Mouse (Mus musculus): ENCODE data around the gene Brd4. TPM values are rescaled to one million over a fixed set of nuclear protein-coding genes. Genes with fewer than 3 reads are reported as not detected.

The Brd4 gene
- polyA plus RNA-seq, 1 experiment from 2014 or later, result 81.6 TPM

- no peaks in the 10 kb centered on the region for H3K9me3 ChIP-seq
- H3K4me3 ChIP-seq, result no peak overlapping the region
- no peak overlapping the region for H3K9ac ChIP-seq
- H3K27ac ChIP-seq, result peak overlapping the region; percentile 90
- H3K4me1 ChIP-seq, result peaks cover 42% of the 10 kb centered on the region
- peak overlapping the region; percentile 85; the same call in 1 of the 2 replicates for H3K4me2 ChIP-seq
- H3K36me3 ChIP-seq, result 0 out of 2 replicates have a peak, but pooled peaks cover 6% of the 10 kb centered on the region
- no peaks in the 10 kb centered on the region for H3K27me3 ChIP-seq
- ATAC-seq (ENCODE audit: insufficient number of reproducible peaks, low FRiP score, low TSS enrichment, low read depth), result no peak
Measured at GRCm38 (mm10) chr17:32164780-32165179, 119.7 kb downstream of the Brd4 start.

GRCm38 (mm10) chr17:32163910-32164650 lies 120.4 kb downstream of the Brd4 start:
- H3K4me3 ChIP-seq, result no peak overlapping the region
- WGBS, result 51% methylated on average over 6 of the region's 6 CpGs
- peak overlapping the region; percentile 67 for H3K27ac ChIP-seq
- 0 out of 2 replicates have a peak, but pooled peaks cover 6% of the 10 kb centered on the region for H3K36me3 ChIP-seq
- H3K9ac ChIP-seq, result no peak overlapping the region
- no peaks in the 10 kb centered on the region for H3K9me3 ChIP-seq
- peak; percentile 3; the same call in 1 of the 2 replicates for ATAC-seq (ENCODE audit: insufficient number of reproducible peaks, low FRiP score, low TSS enrichment, low read depth)
- H3K4me1 ChIP-seq, result peaks cover 42% of the 10 kb centered on the region
- 0 out of 2 replicates have a peak overlapping the region, but pooled peaks have one; percentile 19 for H3K4me2 ChIP-seq
- no peaks in the 10 kb centered on the region for H3K27me3 ChIP-seq

- H3K4me3 ChIP-seq, result peak overlapping the region; percentile 46
- no peaks in the 10 kb centered on the region for H3K27me3 ChIP-seq
- WGBS, result 2% methylated on average over 57 of the region's 58 CpGs
- H3K27ac ChIP-seq, result peak overlapping the region; percentile 51; the same call in 1 of the 2 replicates
- H3K9ac ChIP-seq, result peak overlapping the region; percentile 29; the same call in 1 of the 2 replicates
- H3K36me3 ChIP-seq, result peaks cover 18% of the 10 kb centered on the region
- peak overlapping the region; percentile 91 for H3K4me2 ChIP-seq
- H3K4me1 ChIP-seq, result peaks cover 42% of the 10 kb centered on the region
- ATAC-seq (ENCODE audit: insufficient number of reproducible peaks, low FRiP score, low TSS enrichment, low read depth), result 0 out of 2 replicates have a peak, but pooled peaks have one; percentile 22
- H3K9me3 ChIP-seq, result no peaks in the 10 kb centered on the region
Measured at GRCm38 (mm10) chr17:32162112-32162850, 122.2 kb downstream of the Brd4 start.

GRCm38 (mm10) chr17:32160882-32161281 lies 123.6 kb downstream of the Brd4 start:
- Histone ChIP-seq H3K36me3 (peaks cover 30% of the 10 kb centered on the region), H3K9ac (no peak overlapping the region), H3K27me3 (no peaks in the 10 kb centered on the region), H3K9me3 (no peaks in the 10 kb centered on the region), H3K4me3 (no peak overlapping the region), H3K27ac (no peak overlapping the region), H3K4me2 (no peak overlapping the region), H3K4me1 (peaks cover 33% of the 10 kb centered on the region)
- 64% methylated on average over 4 of the region's 4 CpGs for WGBS
- no peak for ATAC-seq (ENCODE audit: insufficient number of reproducible peaks, low FRiP score, low TSS enrichment, low read depth)

- H3K9ac ChIP-seq, result no peak overlapping the region
- no peak overlapping the region for H3K4me3 ChIP-seq
- peaks cover 15% of the 10 kb centered on the region for H3K4me1 ChIP-seq
- H3K27ac ChIP-seq, result no peak overlapping the region
- peaks cover 49% of the 10 kb centered on the region for H3K36me3 ChIP-seq
- no peak for ATAC-seq (ENCODE audit: insufficient number of reproducible peaks, low FRiP score, low TSS enrichment, low read depth)
- no peaks in the 10 kb centered on the region for H3K9me3 ChIP-seq
- H3K4me2 ChIP-seq, result no peak overlapping the region
- H3K27me3 ChIP-seq, result no peaks in the 10 kb centered on the region
- 91% methylated on average over 13 of the region's 13 CpGs for WGBS
Measured at GRCm38 (mm10) chr17:32158841-32159240, 125.7 kb downstream of the Brd4 start.

- WGBS, result 89% methylated on average over 8 of the region's 8 CpGs
- Histone ChIP-seq H3K36me3 (peaks cover 79% of the 10 kb centered on the region), H3K27ac (no peak overlapping the region)
Measured at GRCm38 (mm10) chr17:32146718-32147117, 137.8 kb downstream of the Brd4 start.

More at GRCm38 (mm10) chr17:32146718-32147117, 137.8 kb downstream of the Brd4 start:
- Histone ChIP-seq H3K9me3 (no peaks in the 10 kb centered on the region), H3K9ac (no peak overlapping the region), H3K4me1 (peaks cover 4% of the 10 kb centered on the region; the same call in 1 of the 2 replicates), H3K27me3 (no peaks in the 10 kb centered on the region), H3K4me2 (no peak overlapping the region), H3K4me3 (no peak overlapping the region)
- ATAC-seq (ENCODE audit: insufficient number of reproducible peaks, low FRiP score, low TSS enrichment, low read depth), result no peak

Other genes with a start within 250 kb of the Brd4 start
- gene Rrp1b, start 248.6 kb downstream of the Brd4 start, polyA plus RNA-seq (2015; fragmentation: Nextera tagmentation; extraction: Ambion mirVana), result 56.5 and 62.3 TPM in 2 replicates
- gene Hsf2bp, start 248.4 kb downstream of the Brd4 start, polyA plus RNA-seq (2015; fragmentation: Nextera tagmentation; extraction: Ambion mirVana), result 0.99 and 1.2 TPM in 2 replicates
- gene Notch3, start 117.9 kb downstream of the Brd4 start, polyA plus RNA-seq (2015; fragmentation: Nextera tagmentation; extraction: Ambion mirVana), result 16.7 and 17.5 TPM in 2 replicates
- 19.0 and 20.6 TPM in 2 replicates for gene Ephx3, start 95.2 kb downstream of the Brd4 start, polyA plus RNA-seq (2015; fragmentation: Nextera tagmentation; extraction: Ambion mirVana)
- gene Akap8, start 36.5 kb upstream of the Brd4 start, polyA plus RNA-seq (2015; fragmentation: Nextera tagmentation; extraction: Ambion mirVana), result 93.1 and 94.6 TPM in 2 replicates
- 85.1 and 88.6 TPM in 2 replicates for gene Akap8l, start 65.9 kb upstream of the Brd4 start, polyA plus RNA-seq (2015; fragmentation: Nextera tagmentation; extraction: Ambion mirVana)
- 21.6 TPM in 2 replicates for gene Wiz, start 104.7 kb upstream of the Brd4 start, polyA plus RNA-seq (2015; fragmentation: Nextera tagmentation; extraction: Ambion mirVana)
- 2.1 and 2.6 TPM in 2 replicates for gene Rasal3, start 118.9 kb upstream of the Brd4 start, polyA plus RNA-seq (2015; fragmentation: Nextera tagmentation; extraction: Ambion mirVana)
- 0.10 and 0.26 TPM in 2 replicates for gene Pglyrp2, start 139.4 kb upstream of the Brd4 start, polyA plus RNA-seq (2015; fragmentation: Nextera tagmentation; extraction: Ambion mirVana)
- gene Cyp4f39, start 168.0 kb upstream of the Brd4 start, polyA plus RNA-seq (2015; fragmentation: Nextera tagmentation; extraction: Ambion mirVana), result 51.7 and 53.4 TPM in 2 replicates
- 12.6 and 12.9 TPM in 2 replicates for gene Cyp4f17, start 221.3 kb upstream of the Brd4 start, polyA plus RNA-seq (2015; fragmentation: Nextera tagmentation; extraction: Ambion mirVana)

All from limb, embryonic 15.5 days (tissue).